Mouse (Mus musculus): ENCODE measurements around the gene Arpp21. TPM values are rescaled to one million over a fixed set of nuclear protein-coding genes. Genes with fewer than 3 reads are reported as not detected.

Arpp21 gene
- polyA plus RNA-seq (2017; shearing (Covaris generic)) = 0.12 TPM

DNA sequence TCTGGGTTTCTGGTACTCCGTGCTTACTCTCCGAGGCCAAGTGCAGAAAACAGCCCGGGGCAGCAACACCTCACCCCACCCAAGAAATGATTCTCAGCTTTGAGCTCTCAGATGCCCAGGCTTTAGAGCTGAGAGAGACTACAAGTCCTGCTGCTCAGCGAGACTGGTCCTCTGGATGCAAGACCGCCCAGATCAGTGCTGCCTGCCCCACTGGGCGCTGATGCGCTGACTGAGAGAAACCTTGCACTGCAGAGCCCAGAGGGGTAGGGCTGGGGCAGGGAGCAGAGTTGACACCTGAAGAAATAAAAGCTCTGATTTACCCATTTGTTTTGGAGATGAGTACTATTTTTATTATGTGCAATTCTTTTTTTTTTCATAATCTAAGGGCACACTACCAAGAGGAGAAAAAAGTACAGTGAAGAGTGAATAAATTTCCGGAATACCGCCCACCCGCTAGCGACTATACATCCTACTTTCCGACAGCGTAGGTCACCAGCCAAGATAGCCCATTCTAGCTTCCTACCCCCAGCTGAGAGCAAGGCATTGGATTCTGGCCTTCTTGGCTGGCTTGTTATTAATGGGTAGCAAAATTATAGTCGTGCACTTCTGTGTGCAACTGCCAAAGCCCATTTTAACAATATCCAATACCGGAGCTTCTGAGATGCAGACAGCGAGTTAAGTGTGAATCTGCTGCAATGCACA, at the start of gene Arpp21:
Arpp21 (minus strand) TSS at position 243 of the 702 bp plus-strand sequence.

Data from effector memory CD4-positive, alpha-beta T cell, adult 5 months (primary cell).